Mouse (Mus musculus): ENCODE data around the gene Phip.
A peak's percentile ranks its signal among the peaks of the same experiment; 100 is the strongest.

The Phip gene

GRCm38 (mm10) chr9:82867698-82868097 lies 107.6 kb downstream of the Phip start:
- no peak for DNase-seq

- DNase-seq, result no peak
Measured at GRCm38 (mm10) chr9:82866121-82866520, 109.2 kb downstream of the Phip start.

- no peak for DNase-seq
Measured at GRCm38 (mm10) chr9:82861775-82862430, 113.4 kb downstream of the Phip start.

- no peak for DNase-seq
Measured at GRCm38 (mm10) chr9:82861316-82861715, 114.0 kb downstream of the Phip start.

- DNase-seq, result no peak
Measured at GRCm38 (mm10) chr9:82860805-82861204, 114.5 kb downstream of the Phip start.

- DNase-seq, result no peak
Measured at GRCm38 (mm10) chr9:82856241-82856640, 119.1 kb downstream of the Phip start.

GRCm38 (mm10) chr9:82854973-82855614 lies 120.2 kb downstream of the Phip start:
- DNase-seq, result peak; percentile 24 to 46

- DNase-seq, result peak in 1 of 2 experiments; percentile 23
Measured at GRCm38 (mm10) chr9:82854040-82854439, 121.3 kb downstream of the Phip start.

GRCm38 (mm10) chr9:82842671-82843070 lies 132.6 kb downstream of the Phip start:
- no peak for DNase-seq

- no peak for DNase-seq
Measured at GRCm38 (mm10) chr9:82835921-82836320, 139.4 kb downstream of the Phip start.

- no peak for DNase-seq
Measured at GRCm38 (mm10) chr9:82831891-82832290, 143.4 kb downstream of the Phip start.

- peak; percentile 84 to 91 for DNase-seq
Measured at GRCm38 (mm10) chr9:82829693-82830430, 145.5 kb downstream of the Phip start.

- no peak for DNase-seq
Measured at GRCm38 (mm10) chr9:82829007-82829689, 146.2 kb downstream of the Phip start, which contains the start of gene Irak1bp1. TSS of gene Irak1bp1 (plus strand) at chr9:82829540.

- DNase-seq, result no peak
Measured at GRCm38 (mm10) chr9:82826426-82826825, 148.9 kb downstream of the Phip start.
